Mouse (Mus musculus) cerebral cortex, adult 2 months (tissue): ENCODE results near the gene Gm7233.

Source experiments
- WGBS: fragments of 180-500 bp; shearing (Covaris S2); methylation state at CpG from one replicate; pipeline ENCODE4 v1.1.7; 2018; 5-methylcytosine and 5-hydroxymethylcytosine counted together

Gm7233 gene

DNA sequence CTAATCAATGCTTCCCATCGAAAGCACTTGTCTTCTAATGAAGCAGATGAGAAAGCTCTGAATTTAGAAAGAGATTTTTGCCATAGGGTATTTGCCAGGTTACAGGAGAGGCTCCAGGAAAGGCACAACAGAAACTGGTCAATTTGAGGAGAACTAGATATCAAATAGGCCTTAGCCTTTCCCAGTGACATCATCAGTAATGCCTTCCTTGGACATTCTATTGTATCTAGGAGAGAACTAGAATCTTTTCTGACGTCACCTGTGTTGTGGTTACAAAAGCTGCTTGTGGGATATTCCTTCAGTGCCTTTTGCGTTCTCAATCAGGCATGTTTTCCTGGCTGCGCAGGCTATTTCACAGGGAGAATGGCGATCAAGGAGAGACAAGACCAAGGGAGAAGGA lies at the start of gene Gm7233:
TSS of gene Gm7233 (plus strand) at position 301 of the 400 bp plus-strand sequence.
- WGBS, result 73% methylated on average over 5 of the region's 5 CpGs

GRCm38 (mm10) chr14:43167189-43167588 lies 12.5 kb upstream of the Gm7233 start:
- WGBS, result 80% methylated on average over 4 of the region's 4 CpGs

DNA sequence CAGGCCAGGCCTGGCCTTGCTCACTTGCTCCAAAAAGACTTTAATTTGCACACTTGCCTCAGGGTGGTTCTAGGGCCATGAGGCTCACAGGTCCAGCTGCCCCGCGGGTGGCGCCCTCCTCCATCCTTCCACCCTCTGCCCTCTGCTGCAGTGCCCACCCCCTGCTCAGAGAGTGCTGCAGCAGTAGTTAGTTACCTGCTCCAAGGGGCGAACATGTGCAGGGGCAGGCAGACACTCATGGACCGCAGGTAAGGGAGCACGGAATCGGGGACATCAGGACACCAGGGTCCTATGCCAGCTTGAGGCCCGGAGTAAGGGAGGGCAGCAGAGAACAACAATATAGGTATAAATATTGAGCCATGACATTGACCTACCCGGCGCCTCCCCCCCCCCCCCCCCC lies 11.7 kb upstream of the Gm7233 start:
- WGBS, result no CpG with 5 or more reads among the region's 10 CpGs

GRCm38 (mm10) chr14:43168573-43169170 lies 11.0 kb upstream of the Gm7233 start:
- 18% methylated on average over 1 of the region's 10 CpGs for WGBS

DNA sequence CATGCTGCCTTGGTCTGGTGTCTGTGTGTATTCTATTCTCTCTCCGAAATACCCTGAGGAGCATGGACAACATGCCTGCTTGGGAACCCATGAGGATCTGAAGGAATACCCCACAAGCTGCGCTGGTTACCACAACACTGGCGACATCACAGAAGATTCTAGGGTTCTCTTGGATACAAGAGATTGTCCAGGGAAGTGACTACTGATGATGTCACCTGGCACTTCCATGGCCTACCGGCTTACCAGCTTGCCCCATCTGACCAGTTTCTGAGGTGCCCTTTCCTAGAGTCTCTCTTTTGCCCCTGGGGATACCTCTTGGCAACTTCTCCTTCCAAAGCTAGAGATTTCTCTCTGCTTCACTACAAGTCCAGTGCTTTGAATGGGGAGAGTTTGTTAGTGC lies 55.5 kb downstream of the Gm7233 start, which contains the start of gene Gm8122:
TSS of gene Gm8122 (minus strand) at position 101 of the 400 bp plus-strand sequence.
- WGBS, result 91% methylated on average over 4 of the region's 4 CpGs
